Mouse (Mus musculus) stomach, embryonic 16.5 days (tissue): ENCODE measurements around the gene Mapk6. TPM values are rescaled to one million over a fixed set of nuclear protein-coding genes. Genes with fewer than 3 reads are reported as not detected.

Experiments
- ATAC-seq: fragments of 200-750 bp; cut with Nextera tagmentation; 2 replicates; pipeline ENCODE4 v1.8.0; 2017; ENCODE audit warnings: moderate number of reproducible peaks, moderate TSS enrichment; ENCODE audit not compliant: insufficient read depth, low FRiP score
- H3K27ac ChIP-seq: fragments of 300-500 bp; sonication (generic); 2 replicates; pipeline ENCODE4 v1.5.1; 2014; ENCODE audit warnings: low read length
- H3K27me3 ChIP-seq: fragments of 300-500 bp; sonication (generic); 2 replicates; pipeline ENCODE4 v1.6.1; 2014; ENCODE audit warnings: low read length, control low read depth, mixed read lengths; ENCODE audit not compliant: control insufficient read depth, insufficient read depth
- H3K36me3 ChIP-seq: fragments of 300-500 bp; sonication (generic); 2 replicates; pipeline ENCODE4 v1.6.1; 2014; ENCODE audit warnings: low read length; ENCODE audit not compliant: control insufficient read depth, insufficient read depth
- H3K4me1 ChIP-seq: fragments of 300-500 bp; sonication (generic); 2 replicates; pipeline ENCODE4 v1.6.1; 2014; ENCODE audit warnings: low read length, control low read depth, mixed read lengths; ENCODE audit not compliant: control insufficient read depth, insufficient read depth
- H3K4me2 ChIP-seq: fragments of 300-500 bp; sonication (generic); 2 replicates; pipeline ENCODE4 v1.6.1; 2014; ENCODE audit warnings: low read depth, low read length, mixed read lengths
- H3K4me3 ChIP-seq: fragments of 300-500 bp; sonication (generic); replicated peaks from 2 replicates; pipeline ENCODE4 v1.5.1; 2014; ENCODE audit warnings: mild to moderate bottlenecking, low read length
- H3K9ac ChIP-seq: fragments of 300-500 bp; sonication (generic); 2 replicates; pipeline ENCODE4 v1.6.1; 2014; ENCODE audit warnings: low read length
- H3K9me3 ChIP-seq: fragments of 300-500 bp; sonication (generic); replicated peaks from 2 replicates; pipeline ENCODE4 v1.6.1; 2016; ENCODE audit warnings: low read length, control low read depth; ENCODE audit not compliant: control insufficient read depth
- WGBS: fragments of 180-500 bp; shearing (Covaris S2); extraction: QIAGEN DNeasy Blood & Tissue Kit; methylation state at CpG from one replicate; pipeline ENCODE4 v1.1.7; 2014; 5-methylcytosine and 5-hydroxymethylcytosine counted together
- polyA plus RNA-seq: library from polyadenylated mRNA; unstranded; fragments of >200 nt; fragmentation: Nextera tagmentation; extraction: Ambion mirVana; gene quantifications from 2 replicates; pipeline ENCODE4 v1.2.1, GENCODE M21; 2015

Gene Mapk6
- polyA plus RNA-seq, 1 experiment from 2014 or later, result 49.1 TPM

GRCm38 (mm10) chr9:75437653-75438385 lies 28.0 kb upstream of the Mapk6 start:
- WGBS, result 28% methylated on average over 6 of the region's 6 CpGs
- no peak overlapping the region for H3K4me3 ChIP-seq
- H3K27ac ChIP-seq, result no peak overlapping the region
- no peak for ATAC-seq
- H3K9me3 ChIP-seq, result no peaks in the 10 kb centered on the region
- no peaks in the 10 kb centered on the region for H3K27me3 ChIP-seq
- H3K4me1 ChIP-seq, result peaks cover 15% of the 10 kb centered on the region
- no peaks in the 10 kb centered on the region for H3K36me3 ChIP-seq
- no peak overlapping the region for H3K9ac ChIP-seq
- no peak overlapping the region for H3K4me2 ChIP-seq

GRCm38 (mm10) chr9:75435918-75436317 lies 26.1 kb upstream of the Mapk6 start:
- H3K4me1 ChIP-seq, result peaks cover 10% of the 10 kb centered on the region
- 0 out of 2 replicates have a peak overlapping the region, but pooled peaks have one; percentile 15 for H3K27ac ChIP-seq
- H3K4me2 ChIP-seq, result peak overlapping the region; percentile 17; the same call in 1 of the 2 replicates
- no peaks in the 10 kb centered on the region for H3K27me3 ChIP-seq
- H3K9ac ChIP-seq, result no peak overlapping the region
- peak; percentile 70; the same call in 1 of the 2 replicates for ATAC-seq
- 5% methylated on average over 12 of the region's 12 CpGs for WGBS
- H3K36me3 ChIP-seq, result no peaks in the 10 kb centered on the region
- no peaks in the 10 kb centered on the region for H3K9me3 ChIP-seq
- no peak overlapping the region for H3K4me3 ChIP-seq

- no peak overlapping the region for H3K4me2 ChIP-seq
- H3K27ac ChIP-seq, result no peak overlapping the region
- H3K4me3 ChIP-seq, result no peak overlapping the region
- H3K36me3 ChIP-seq, result no peaks in the 10 kb centered on the region
- no peaks in the 10 kb centered on the region for H3K27me3 ChIP-seq
- H3K4me1 ChIP-seq, result peaks cover 10% of the 10 kb centered on the region
- no peaks in the 10 kb centered on the region for H3K9me3 ChIP-seq
- H3K9ac ChIP-seq, result no peak overlapping the region
- ATAC-seq, result no peak
- WGBS, result 84% methylated on average over 4 of the region's 4 CpGs
Observed at GRCm38 (mm10) chr9:75435291-75435690, 25.5 kb upstream of the Mapk6 start.

GRCm38 (mm10) chr9:75434872-75435271 lies 25.1 kb upstream of the Mapk6 start:
- Histone ChIP-seq H3K27me3 (no peaks in the 10 kb centered on the region), H3K4me3 (no peak overlapping the region), H3K27ac (no peak overlapping the region), H3K4me2 (no peak overlapping the region), H3K36me3 (no peaks in the 10 kb centered on the region), H3K9me3 (no peaks in the 10 kb centered on the region), H3K9ac (no peak overlapping the region), H3K4me1 (peaks cover 10% of the 10 kb centered on the region)
- ATAC-seq, result no peak
- WGBS, result 76% methylated on average over 6 of the region's 6 CpGs

- Histone ChIP-seq H3K36me3 (no peaks in the 10 kb centered on the region), H3K4me2 (no peak overlapping the region), H3K4me1 (peaks cover 10% of the 10 kb centered on the region), H3K27me3 (no peaks in the 10 kb centered on the region), H3K9ac (peak overlapping the region; percentile 39; the same call in 1 of the 2 replicates), H3K27ac (peak overlapping the region; percentile 72), H3K9me3 (no peaks in the 10 kb centered on the region), H3K4me3 (no peak overlapping the region)
- 36% methylated on average over 7 of the region's 7 CpGs for WGBS
- 0 out of 2 replicates have a peak, but pooled peaks have one; percentile 34 for ATAC-seq
Observed at GRCm38 (mm10) chr9:75434172-75434793, 24.5 kb upstream of the Mapk6 start.

GRCm38 (mm10) chr9:75432694-75433093 lies 22.9 kb upstream of the Mapk6 start:
- Histone ChIP-seq H3K9ac (no peak overlapping the region), H3K27me3 (no peaks in the 10 kb centered on the region), H3K4me3 (no peak overlapping the region), H3K4me2 (no peak overlapping the region), H3K9me3 (no peaks in the 10 kb centered on the region), H3K27ac (no peak overlapping the region), H3K4me1 (peaks cover 10% of the 10 kb centered on the region), H3K36me3 (no peaks in the 10 kb centered on the region)
- ATAC-seq, result no peak
- 73% methylated on average over 3 of the region's 3 CpGs for WGBS

GRCm38 (mm10) chr9:75430822-75431621 lies 21.2 kb upstream of the Mapk6 start:
- no peak overlapping the region for H3K4me2 ChIP-seq
- no peaks in the 10 kb centered on the region for H3K9me3 ChIP-seq
- H3K4me1 ChIP-seq, result peaks cover 8% of the 10 kb centered on the region
- no peak overlapping the region for H3K27ac ChIP-seq
- H3K27me3 ChIP-seq, result no peaks in the 10 kb centered on the region
- no peak for ATAC-seq
- no peak overlapping the region for H3K9ac ChIP-seq
- WGBS, result 66% methylated on average over 16 of the region's 16 CpGs
- H3K4me3 ChIP-seq, result no peak overlapping the region
- no peaks in the 10 kb centered on the region for H3K36me3 ChIP-seq

GRCm38 (mm10) chr9:75429657-75430056 lies 19.9 kb upstream of the Mapk6 start:
- Histone ChIP-seq H3K27ac (no peak overlapping the region), H3K27me3 (no peaks in the 10 kb centered on the region), H3K9ac (no peak overlapping the region), H3K9me3 (no peaks in the 10 kb centered on the region), H3K4me1 (peaks cover 5% of the 10 kb centered on the region), H3K4me2 (no peak overlapping the region), H3K4me3 (no peak overlapping the region), H3K36me3 (no peaks in the 10 kb centered on the region)
- WGBS, result 83% methylated on average over 1 of the region's 1 CpGs
- ATAC-seq, result no peak

- Histone ChIP-seq H3K4me2 (no peak overlapping the region), H3K27me3 (no peaks in the 10 kb centered on the region), H3K27ac (no peak overlapping the region), H3K4me1 (no peaks in the 10 kb centered on the region; the same call in 1 of the 2 replicates), H3K9ac (no peak overlapping the region), H3K9me3 (no peaks in the 10 kb centered on the region), H3K4me3 (no peak overlapping the region), H3K36me3 (no peaks in the 10 kb centered on the region)
- ATAC-seq, result no peak
- WGBS, result 88% methylated on average over 2 of the region's 2 CpGs
Observed at GRCm38 (mm10) chr9:75429040-75429439, 19.2 kb upstream of the Mapk6 start.
